Mouse (Mus musculus): ENCODE results near the gene Sptssa.

Gene Sptssa

GRCm38 (mm10) chr12:54655292-54656038 is 908 bp downstream of the Sptssa start:
- no peak for DNase-seq (ENCODE audit: low spot score in 2 of 2)

GRCm38 (mm10) chr12:54654741-54655140 is 1.6 kb downstream of the Sptssa start:
- DNase-seq (ENCODE audit: low spot score in 2 of 2): no peak

- no peak for DNase-seq (ENCODE audit: low spot score in 2 of 2)
Observed at GRCm38 (mm10) chr12:54654141-54654540, 2.2 kb downstream of the Sptssa start.

GRCm38 (mm10) chr12:54652346-54652745 is 4.0 kb downstream of the Sptssa start:
- no peak for DNase-seq (ENCODE audit: low spot score in 2 of 2)

- no peak for DNase-seq (ENCODE audit: low spot score in 2 of 2)
Observed at GRCm38 (mm10) chr12:54651820-54652219, 4.6 kb downstream of the Sptssa start.

- DNase-seq (ENCODE audit: low spot score in 2 of 2): no peak
Observed at GRCm38 (mm10) chr12:54651158-54651557, 5.2 kb downstream of the Sptssa start.

- no peak for DNase-seq (ENCODE audit: low spot score in 2 of 2)
Observed at GRCm38 (mm10) chr12:54644947-54645346, 11.4 kb downstream of the Sptssa start.

GRCm38 (mm10) chr12:54643320-54643892 is 13.0 kb downstream of the Sptssa start:
- no peak for DNase-seq (ENCODE audit: low spot score in 2 of 2)

- no peak for DNase-seq (ENCODE audit: low spot score in 2 of 2)
Observed at GRCm38 (mm10) chr12:54641374-54641773, 15.0 kb downstream of the Sptssa start.

GRCm38 (mm10) chr12:54640259-54640658 is 16.1 kb downstream of the Sptssa start:
- no peak for DNase-seq (ENCODE audit: low spot score in 2 of 2)

GRCm38 (mm10) chr12:54637033-54637432 is 19.3 kb downstream of the Sptssa start:
- no peak for DNase-seq (ENCODE audit: low spot score in 2 of 2)

- no peak for DNase-seq (ENCODE audit: low spot score in 2 of 2)
Observed at GRCm38 (mm10) chr12:54632141-54632540, 24.2 kb downstream of the Sptssa start.

- no peak for DNase-seq (ENCODE audit: low spot score in 2 of 2)
Observed at GRCm38 (mm10) chr12:54621942-54622341, 34.4 kb downstream of the Sptssa start.

GRCm38 (mm10) chr12:54620042-54620705 is 36.2 kb downstream of the Sptssa start:
- no peak for DNase-seq (ENCODE audit: low spot score in 2 of 2)

GRCm38 (mm10) chr12:54608988-54609387 is 47.4 kb downstream of the Sptssa start:
- DNase-seq (ENCODE audit: low spot score in 2 of 2): no peak

GRCm38 (mm10) chr12:54605203-54605602 is 51.2 kb downstream of the Sptssa start:
- no peak for DNase-seq (ENCODE audit: low spot score in 2 of 2)

- no peak for DNase-seq (ENCODE audit: low spot score in 2 of 2)
Observed at GRCm38 (mm10) chr12:54603542-54604167, 52.7 kb downstream of the Sptssa start.

- no peak for DNase-seq (ENCODE audit: low spot score in 2 of 2)
Observed at GRCm38 (mm10) chr12:54600482-54600881, 55.9 kb downstream of the Sptssa start.

GRCm38 (mm10) chr12:54598358-54598757 is 58.0 kb downstream of the Sptssa start:
- no peak for DNase-seq (ENCODE audit: low spot score in 2 of 2)

- DNase-seq (ENCODE audit: low spot score in 2 of 2): no peak
Observed at GRCm38 (mm10) chr12:54596715-54597114, 59.7 kb downstream of the Sptssa start.
